Mouse (Mus musculus) inflammation-experienced regulatory T-cells, adult 6 months (primary cell): Measurements from ENCODE around the gene Faim2. TPM values are rescaled to one million over a fixed set of nuclear protein-coding genes. Genes with fewer than 3 reads are reported as not detected.
A peak's percentile ranks its signal among the peaks of the same experiment; 100 is the strongest.

Experiments used
- ATAC-seq: one replicate; pipeline ENCODE4 v1.8.0; 2017
- polyA plus RNA-seq, 3 experiments: library from polyadenylated mRNA; unstranded; fragments of 100-300 nt; shearing (Covaris generic); gene quantifications; one replicate each; pipeline ENCODE4 v1.2.1; 2017

Faim2 gene
- polyA plus RNA-seq, 3 experiments from 2014 or later = 0.03 to 0.15 TPM; not detected in 1

DNA sequence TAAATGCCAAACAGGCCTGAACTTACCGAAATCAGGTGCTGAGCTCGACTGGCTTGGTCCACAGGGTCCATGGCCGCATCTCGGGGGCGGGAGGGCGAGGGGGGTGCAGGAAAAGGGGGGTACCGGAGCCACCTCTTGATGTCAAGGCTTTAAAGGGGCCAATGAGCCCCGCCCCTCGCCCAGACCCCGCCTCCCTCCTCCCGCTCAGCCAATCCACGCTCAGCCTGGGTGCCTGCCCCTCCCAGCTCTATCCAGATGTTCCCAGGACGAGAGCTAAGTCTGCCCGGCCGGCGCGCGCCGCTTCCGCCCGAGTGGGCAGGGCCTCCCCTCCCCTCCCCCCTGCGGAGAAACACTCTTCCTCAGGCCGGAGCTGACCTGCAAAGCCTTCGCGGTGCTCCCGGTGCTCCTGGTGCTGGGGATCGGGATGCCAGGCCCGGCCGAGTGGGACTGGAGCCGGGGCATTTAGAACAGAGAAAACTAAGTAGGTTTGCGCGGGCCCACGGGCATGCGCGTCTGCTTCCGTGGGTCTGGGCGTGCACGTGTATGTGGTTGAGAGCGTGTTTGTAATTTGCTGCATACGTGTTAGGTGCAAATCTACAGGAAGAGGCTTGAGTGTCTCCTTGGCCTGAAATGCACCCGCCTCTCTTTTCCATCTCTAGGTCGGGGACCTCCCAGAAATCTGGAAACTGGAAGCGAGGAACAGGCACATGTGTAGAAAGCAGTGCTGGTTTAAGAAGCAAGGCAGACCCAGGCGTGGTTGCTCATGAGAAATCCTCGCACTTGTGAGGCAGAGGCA lies 70.2 kb downstream of the Faim2 start, which contains the start of gene Nckap5l:
Gene Nckap5l (minus strand): TSS at position 143 of the 796 bp plus-strand sequence.
- peak; percentile 96 for ATAC-seq

DNA sequence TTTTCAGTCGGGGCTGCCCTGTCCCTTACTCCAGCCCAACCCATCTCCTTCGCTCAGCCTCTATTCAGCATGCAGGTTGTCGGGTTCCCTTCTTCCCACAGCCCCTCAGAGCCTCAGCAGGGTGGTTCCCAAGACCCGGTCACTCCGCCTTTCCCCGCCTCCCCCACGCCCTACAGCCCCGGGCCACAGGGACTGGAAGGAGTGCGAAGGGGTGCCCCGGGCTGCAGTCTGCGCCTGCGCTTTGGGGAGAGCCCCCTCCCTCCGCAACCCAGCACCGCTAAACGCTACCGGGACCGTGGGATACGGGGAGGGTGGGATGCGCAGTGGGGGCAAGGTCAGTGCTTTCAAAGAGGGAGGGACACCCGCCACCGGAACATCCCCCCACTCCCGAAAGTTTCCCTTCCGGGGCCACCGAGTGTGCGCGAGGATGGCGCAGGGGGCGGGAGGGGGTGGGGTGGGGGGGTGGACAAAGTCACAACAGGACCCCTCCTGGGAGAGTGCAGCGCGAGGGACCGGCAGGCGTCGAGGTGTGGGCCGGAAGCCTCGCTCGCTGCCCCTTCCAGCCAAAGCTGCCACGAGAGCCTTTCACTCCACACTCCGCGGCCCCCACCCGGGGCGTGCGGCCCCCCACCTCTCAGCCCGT lies 70.9 kb downstream of the Faim2 start:
- no peak for ATAC-seq

DNA sequence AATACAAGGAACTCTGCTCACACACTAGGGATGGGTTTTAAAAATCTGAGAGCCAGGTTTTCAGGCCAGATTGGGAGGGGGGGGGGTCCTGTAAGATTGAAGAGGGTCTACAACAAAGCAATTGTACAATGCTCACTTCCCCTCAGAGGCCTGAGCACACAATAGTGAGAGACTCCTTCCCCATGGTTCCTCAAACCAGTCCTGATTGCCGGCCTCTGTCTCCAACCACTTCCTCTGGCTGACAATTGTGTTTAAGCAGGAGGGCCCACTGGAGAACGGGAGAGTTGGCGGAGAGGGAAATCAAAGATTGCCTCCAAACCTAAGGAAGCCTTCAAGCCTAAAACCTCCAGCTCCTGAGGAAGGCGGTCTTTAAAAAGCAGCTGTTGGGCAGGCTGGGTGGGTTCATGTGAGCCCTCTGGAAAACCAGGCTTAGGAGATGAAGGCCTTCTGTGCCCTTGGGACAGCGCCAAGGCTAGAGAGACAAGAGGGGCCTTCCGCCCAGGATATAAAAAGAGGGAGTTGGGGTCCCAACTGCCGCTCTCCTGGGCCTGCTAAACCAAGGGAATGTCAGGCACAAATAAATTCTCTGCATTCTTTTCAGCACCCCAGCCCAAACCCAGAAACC lies 71.5 kb downstream of the Faim2 start:
- ATAC-seq = no peak

DNA sequence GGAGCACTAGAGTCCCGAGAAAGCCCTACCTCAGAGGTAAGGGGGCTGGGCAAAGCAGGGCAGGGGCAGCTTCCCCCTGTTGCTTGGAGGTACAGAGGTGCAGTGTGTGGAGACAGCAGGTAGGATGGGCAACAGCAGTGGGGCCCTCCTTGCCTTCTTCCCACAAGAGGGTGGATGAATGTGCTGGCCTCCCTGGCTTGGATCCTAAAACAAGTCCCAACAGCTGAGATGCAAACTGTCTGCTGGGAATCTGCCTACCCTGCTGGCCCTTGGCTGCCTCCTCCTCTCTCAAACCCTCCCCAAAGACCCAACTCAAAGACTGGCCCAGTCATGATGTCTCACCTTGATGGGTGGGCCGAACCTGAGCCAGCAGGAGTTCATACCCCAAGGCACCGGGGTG lies 72.5 kb downstream of the Faim2 start:
- no peak for ATAC-seq

DNA sequence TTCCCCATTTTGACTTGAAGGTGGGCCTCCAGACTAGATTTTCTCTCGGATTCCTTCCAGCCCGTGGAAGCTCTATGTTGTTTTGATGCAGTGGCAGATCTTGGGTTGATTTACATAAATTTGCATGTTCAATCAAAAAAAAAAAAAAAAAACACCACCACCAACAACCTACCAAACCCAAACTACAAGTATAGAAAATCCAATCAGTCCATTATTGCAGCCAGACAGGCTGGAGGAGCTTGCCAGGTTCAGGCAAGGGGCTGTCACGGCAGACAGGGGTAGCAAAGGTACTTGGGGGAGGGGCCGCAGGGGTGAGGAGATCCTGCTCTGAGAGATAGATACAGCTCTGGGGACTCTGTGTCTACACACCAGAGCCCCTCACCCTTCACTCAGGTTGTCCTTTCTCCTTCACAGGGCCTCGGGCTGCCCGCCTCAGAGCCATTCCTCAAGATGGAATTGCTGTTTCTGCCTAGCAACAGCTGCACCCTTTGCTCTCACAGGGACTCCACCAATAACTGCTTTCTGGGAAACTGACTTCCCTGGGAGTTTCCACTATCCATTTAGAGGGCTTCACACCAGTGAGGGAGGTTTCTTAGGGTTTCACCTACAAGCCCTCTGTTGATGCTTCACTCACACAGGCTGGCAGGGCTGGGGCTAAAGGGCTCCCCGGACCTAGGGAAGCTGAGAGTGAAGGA lies 73.2 kb downstream of the Faim2 start:
- ATAC-seq = no peak

DNA sequence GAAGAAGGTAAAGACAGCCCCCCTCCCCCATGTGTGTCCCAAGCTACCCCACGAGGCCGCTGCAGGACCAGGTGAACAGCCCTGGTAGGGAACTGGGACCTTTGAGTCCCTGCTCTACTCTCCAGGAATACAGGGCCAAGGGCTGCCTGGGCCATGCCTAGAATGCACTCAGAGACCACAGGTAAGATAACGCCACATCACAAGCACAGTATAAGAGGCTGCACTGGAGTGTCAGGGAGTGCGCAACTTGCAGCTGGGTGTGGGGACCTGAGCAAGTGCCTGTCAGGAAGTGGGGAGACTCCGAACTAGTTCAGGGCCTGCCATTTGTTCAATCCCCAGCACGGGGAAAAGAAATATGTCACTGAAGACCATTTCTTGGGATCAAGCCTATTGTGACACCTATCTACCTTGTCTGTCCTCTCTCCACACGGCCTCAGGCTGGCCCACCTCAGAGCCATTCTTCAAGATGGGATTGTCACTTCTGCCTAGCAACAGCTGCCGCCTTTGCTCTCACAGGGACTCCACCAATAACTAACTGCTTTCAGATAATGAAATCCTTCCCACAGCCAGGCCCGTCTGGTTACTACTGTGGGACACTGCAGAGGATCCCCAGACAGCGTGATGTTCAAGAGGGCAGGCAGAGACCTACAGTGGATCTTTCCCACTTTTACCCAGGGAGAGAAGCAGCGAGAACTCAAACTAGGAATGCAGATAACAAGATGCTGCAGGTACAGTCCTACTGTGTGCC lies 74.6 kb downstream of the Faim2 start:
- ATAC-seq = no peak

DNA sequence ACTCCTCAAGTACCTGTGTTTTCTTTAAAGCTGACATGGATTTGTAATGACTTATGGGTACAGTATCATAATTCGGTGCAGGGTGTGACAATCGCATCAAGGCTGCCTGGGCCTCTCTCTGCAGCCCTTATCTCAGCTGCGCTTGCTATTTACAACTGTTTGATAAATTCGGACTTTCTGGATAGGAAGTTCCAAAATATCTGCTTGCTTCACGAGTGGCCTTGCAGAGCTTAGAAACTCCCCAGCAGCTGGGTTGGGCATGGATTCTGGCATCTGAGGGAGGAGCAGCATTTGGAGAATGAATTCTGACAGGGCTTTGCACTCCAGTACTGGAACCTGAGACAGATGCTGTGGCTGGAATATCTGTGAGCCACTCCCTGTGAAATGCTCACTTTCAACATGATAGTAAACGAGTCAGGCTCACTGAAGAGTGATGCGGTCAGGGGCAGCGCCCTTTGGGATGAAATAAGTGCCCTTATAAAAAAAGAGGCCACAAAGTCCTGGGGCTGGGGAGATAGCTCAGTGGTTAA lies 78.1 kb downstream of the Faim2 start:
- no peak for ATAC-seq

DNA sequence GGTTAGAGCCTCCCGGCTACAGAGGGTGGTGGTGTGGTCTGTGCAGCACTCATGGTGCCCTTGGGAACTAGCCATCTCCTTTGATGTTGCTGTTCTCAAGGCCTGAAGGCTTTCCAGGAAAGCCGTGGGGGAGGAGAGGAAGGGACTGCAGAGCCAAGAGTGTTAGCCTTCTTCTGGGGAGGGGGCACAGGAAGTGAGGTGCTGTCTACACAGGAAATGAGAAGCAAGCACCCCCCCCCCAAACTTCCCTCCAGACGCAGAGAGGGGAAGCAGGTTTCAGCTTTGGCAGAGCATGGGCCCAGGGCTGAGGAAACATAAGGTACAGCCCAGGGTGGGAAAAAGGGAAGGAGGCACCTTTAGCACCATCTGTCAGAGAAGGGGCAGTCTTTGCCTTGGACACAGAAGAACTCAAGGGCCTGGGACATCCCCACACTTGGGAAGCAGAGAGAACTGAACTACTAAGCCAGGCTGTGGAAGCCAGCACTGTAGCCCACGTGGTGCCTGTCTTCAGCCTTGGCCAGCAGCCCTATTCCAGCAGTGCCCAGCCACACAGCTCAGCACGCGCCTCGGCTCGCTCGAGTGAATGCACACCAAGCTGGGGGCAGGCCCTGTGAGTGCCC lies 78.7 kb downstream of the Faim2 start:
- no peak for ATAC-seq

Other genes with a start within 250 kb of the Faim2 start
- gene Prpf40b, start 233.1 kb downstream of the Faim2 start, polyA plus RNA-seq = 10 to 100 TPM in 2 of 3 experiments, 1 to 10 TPM in 1; 1.6 to 14.9 (median 10.3) TPM
- gene Fam186b, start 232.3 kb downstream of the Faim2 start, polyA plus RNA-seq = under 1 TPM in 2 of 3 experiments, not detected in 1; 0.29 to 0.48 TPM
- gene Fmnl3, start 157.7 kb downstream of the Faim2 start, polyA plus RNA-seq = 10 to 100 TPM in 1 of 3 experiments, 1 to 10 TPM in 2; 5.5 to 13.4 (median 9.2) TPM
- 1,000 to 10,000 TPM; 1,026 to 1,183 (median 1,027) TPM for gene Tmbim6, start 135.3 kb downstream of the Faim2 start, polyA plus RNA-seq
- gene Nckap5l, start 70.4 kb downstream of the Faim2 start, polyA plus RNA-seq = 1 to 10 TPM in 1 of 3 experiments, under 1 TPM in 2; 0.10 to 1.9 (median 0.78) TPM
- 10 to 100 TPM; 16.9 to 30.8 (median 30.6) TPM for gene Bcdin3d, start 53.4 kb downstream of the Faim2 start, polyA plus RNA-seq
- gene Aqp2, start 50.9 kb upstream of the Faim2 start, polyA plus RNA-seq = not detected
- gene Aqp5, start 62.6 kb upstream of the Faim2 start, polyA plus RNA-seq = not detected
- not detected for gene Aqp6, start 73.2 kb upstream of the Faim2 start, polyA plus RNA-seq
- 100 to 1,000 TPM in 1 of 3 experiments, 10 to 100 TPM in 2; 18.4 to 106 (median 18.6) TPM for gene Racgap1, start 123.5 kb upstream of the Faim2 start, polyA plus RNA-seq
- under 1 TPM in 2 of 3 experiments, not detected in 1; 0.20 to 0.40 TPM for gene Asic1, start 142.2 kb upstream of the Faim2 start, polyA plus RNA-seq
- gene Smarcd1, start 174.0 kb upstream of the Faim2 start, polyA plus RNA-seq = 10 to 100 TPM in 2 of 3 experiments, 1 to 10 TPM in 1; 8.4 to 15.5 (median 10.5) TPM
- gene Gm17349, start 177.3 kb upstream of the Faim2 start, polyA plus RNA-seq = not detected
- gene Gpd1, start 189.3 kb upstream of the Faim2 start, polyA plus RNA-seq = under 1 TPM in 2 of 3 experiments, not detected in 1; 0.24 to 0.39 TPM
- gene Cox14, start 197.5 kb upstream of the Faim2 start, polyA plus RNA-seq = 100 to 1,000 TPM; 133 to 168 (median 166) TPM
- gene Cers5, start 244.7 kb upstream of the Faim2 start, polyA plus RNA-seq = 10 to 100 TPM; 49.5 to 66.7 (median 56.5) TPM